Mouse (Mus musculus) olfactory bulb, adult 2 months (tissue): ENCODE results near the gene Pkn3.

Experiments used
- CTCF ChIP-seq: fragments of 200-500 bp; IDR thresholded peaks from 2 replicates; pipeline ENCODE4 v1.5.1; 2012; ENCODE audit warnings: low read depth, mild to moderate bottlenecking, low read length, moderate library complexity; ENCODE audit not compliant: insufficient read depth
- POLR2A ChIP-seq: fragments of 200-500 bp; IDR thresholded peaks from 2 replicates; pipeline ENCODE4 v1.6.1; 2012; ENCODE audit warnings: mild to moderate bottlenecking, low read depth, low read length, moderate library complexity; ENCODE audit not compliant: insufficient read depth

- TF ChIP-seq POLR2A (no peak), CTCF (no peak)
Observed at GRCm38 (mm10) chr2:30056736-30057135, 20.7 kb upstream of the Pkn3 start.
